Mouse (Mus musculus) stomach, postnatal 0 days (tissue): Measurements from ENCODE around the gene Mgat5.

Source experiments
- CTCF ChIP-seq: IDR thresholded peaks from 2 replicates; pipeline ENCODE4 v1.5.1; 2016; ENCODE audit warnings: antibody characterized with exemption, low read depth, mild to moderate bottlenecking, moderate library complexity
- EP300 ChIP-seq: optimal IDR thresholded peaks from 2 replicates; pipeline ENCODE3; 2016; ENCODE audit warnings: antibody characterized with exemption

DNA sequence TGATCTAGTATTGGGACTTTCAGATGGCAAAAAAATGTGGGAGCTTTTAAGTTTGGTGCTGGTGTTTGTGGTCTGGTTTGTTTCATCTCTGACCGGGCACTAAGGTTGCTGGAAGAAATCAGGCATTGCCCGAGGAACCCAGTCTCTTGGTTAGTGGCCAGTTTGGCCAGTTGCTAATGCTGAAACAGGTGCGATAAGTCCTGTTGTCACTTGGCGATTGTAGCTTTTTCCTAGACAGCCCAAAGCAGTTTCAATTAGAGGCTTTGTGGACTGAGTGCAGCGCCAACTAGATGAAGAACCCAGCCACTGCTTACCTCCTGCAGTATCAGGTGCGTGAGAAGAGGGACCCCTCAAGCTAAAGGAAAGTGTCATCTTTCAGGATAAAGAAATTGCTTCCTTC, 248.6 kb downstream of the Mgat5 start:
- no peak for TF ChIP-seq CTCF
- TF ChIP-seq EP300, result no peak
